Mouse (Mus musculus) ES-CJ7 (cell line): ENCODE results near the gene Banf2.
A peak's percentile ranks its signal among the peaks of the same experiment; 100 is the strongest.

ENCODE experiments used
- DNase-seq: peaks from one replicate; pipeline ENCODE4 v3.0.0; 2011; ENCODE audit warnings: low read depth, low spot score

Banf2 gene

DNA sequence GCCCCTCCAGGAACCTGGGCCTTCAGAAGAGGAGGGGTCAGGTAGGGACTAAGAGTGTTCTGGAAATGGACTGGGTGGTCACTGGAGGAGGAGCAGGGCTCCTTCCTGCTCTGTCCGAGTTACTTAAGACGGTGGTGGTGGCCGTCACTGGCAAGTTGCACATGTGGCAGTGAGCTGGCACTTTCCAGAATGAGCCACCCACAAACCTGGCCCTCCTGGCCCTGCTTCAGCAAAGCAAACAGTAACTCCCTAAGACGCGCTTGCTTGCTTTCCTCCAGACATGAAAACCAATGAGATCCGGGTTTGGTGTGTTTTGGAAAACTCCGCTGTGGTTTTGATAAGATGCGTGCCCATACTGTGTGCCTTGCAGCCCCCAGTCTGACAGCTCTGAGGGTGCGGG is 7.5 kb upstream of the Banf2 start:
- no peak for DNase-seq

DNA sequence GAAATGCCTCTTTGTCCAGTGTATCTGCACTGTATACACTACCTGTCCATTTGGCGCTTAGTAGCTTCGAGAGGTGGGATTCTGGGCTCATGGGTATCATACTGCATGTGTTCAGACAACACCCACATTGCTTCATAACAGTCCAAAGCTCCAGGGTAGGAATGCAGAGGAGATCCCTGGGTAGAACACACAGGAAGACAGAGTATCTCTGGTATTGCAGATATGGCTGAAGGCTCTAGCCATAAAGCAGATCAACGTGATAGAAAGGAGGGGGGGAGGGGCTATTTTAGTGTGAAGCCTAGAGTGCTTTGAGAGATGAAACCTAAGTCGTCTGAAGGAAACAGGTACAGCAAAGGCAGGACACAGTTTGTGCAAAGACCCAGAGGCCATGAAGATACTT is 6.4 kb upstream of the Banf2 start:
- no peak for DNase-seq

DNA sequence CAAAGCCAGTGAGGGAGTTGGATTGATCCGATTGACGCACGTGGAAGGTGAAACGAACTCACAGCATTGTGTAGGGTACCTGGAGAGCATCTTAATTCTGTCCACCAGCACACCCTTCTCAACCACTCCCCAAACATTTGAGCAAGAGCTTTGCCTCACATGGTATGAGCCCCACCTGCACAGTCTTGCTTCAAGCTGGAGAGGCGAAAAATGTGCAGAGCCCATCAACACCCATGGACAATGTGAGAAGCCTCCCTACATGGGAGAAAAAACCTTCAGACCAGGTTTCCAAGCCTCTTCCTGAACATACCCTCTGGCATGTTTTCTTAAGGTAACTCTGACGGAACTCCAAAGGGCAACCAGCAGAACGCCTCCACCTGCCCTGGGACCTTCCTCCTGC is 2.1 kb upstream of the Banf2 start:
- DNase-seq, result no peak

DNA sequence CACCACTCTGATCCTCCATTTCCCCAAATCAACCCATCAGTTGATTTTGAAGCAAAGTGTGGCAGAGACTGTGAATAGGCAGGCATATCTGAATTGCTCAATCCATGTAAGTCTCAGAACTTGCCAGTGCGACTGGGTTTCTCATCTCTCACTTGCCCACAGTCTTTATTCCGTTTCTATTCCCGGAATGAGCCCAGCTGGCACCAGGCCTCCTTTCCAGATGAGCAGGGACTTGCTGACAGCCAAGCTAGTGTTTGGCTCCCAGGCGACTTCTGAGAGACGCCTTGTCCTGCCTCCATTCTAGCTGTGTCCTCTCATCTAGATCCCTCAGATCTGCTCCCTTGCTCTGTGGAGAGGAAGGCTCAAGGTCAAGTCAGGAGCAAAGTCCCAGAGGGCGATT is 11.9 kb downstream of the Banf2 start:
- no peak for DNase-seq

DNA sequence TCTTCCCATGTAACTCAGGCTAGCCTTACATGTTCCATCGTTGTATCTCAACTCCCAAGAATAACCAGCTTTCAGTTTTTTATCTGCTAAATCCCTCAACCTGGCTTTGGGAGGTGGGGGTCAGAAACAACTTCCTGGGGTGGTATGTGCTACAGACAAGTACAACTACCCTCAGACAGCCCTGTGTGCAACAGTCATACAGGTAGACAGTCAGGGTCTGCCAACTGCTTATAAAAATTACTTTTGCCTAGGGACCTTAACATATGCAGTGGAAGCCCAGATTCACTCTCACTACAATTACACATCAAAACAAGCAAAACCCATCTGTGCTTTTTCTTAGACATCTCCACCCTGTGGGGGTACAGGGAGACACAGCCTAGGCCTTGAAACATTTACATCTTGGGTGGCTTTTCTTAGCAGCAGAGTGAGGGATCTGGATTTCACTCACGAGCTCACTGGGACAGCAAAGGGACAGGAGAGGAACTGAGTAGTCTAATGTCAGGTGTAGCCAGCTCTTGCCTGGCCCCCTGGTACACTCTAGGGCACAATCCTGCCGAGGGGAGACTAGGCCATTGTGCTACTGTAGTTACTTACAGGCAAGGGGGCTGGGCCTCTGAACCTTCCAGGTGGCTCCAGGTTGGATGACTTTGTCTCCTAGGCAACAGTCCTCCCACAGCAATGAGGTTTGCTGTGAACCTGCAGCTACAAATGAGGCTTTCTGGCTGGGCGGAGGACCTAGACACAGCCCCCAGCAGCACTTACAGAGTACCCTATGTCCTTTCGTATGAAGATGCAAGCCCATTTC is 13.1 kb downstream of the Banf2 start:
- DNase-seq, result no peak

DNA sequence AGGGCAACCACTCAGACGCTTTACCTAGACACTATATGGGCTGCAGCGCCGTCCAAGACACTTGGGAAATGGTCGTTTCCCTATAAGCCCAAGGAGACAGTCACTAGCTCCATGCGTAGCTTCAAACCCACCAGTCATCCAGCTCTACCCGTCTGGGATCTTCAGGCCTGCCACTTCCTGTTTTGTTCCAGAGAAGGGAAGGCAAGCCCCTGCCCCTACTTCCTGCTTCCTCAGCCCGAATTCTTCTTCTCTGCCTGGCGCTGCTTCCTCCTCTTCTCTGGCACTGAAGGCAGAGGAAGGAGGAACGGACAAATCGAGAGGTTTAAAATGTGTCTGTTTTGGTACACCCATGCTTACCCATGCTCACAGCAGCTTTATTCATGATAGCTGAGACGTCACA is 14.1 kb downstream of the Banf2 start:
- DNase-seq, result no peak

DNA sequence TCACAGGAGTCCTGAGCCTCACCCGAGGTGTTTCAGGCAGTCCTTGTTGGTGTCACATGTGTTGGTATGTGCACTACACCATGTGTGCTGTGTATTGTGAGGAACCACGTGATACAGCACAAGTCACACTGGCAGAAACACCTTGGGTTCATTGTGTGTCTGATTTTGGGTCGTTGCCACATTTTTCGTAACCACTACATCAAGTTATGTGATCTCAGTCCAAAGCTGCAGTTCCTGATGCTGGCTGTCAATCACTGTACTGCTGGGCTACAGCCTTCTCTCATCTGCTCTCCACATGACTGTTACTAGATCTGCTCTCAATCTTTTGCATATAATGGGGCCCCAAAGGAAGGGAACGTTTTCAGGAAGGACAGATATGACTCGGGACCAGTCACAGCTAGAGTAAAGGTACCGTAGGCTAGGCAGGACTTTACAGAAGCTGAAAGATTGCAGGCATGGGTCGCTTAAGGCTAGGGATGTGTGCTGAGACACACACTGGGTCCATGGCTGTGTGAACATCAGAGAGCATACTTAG is 17.4 kb downstream of the Banf2 start:
- no peak for DNase-seq

DNA sequence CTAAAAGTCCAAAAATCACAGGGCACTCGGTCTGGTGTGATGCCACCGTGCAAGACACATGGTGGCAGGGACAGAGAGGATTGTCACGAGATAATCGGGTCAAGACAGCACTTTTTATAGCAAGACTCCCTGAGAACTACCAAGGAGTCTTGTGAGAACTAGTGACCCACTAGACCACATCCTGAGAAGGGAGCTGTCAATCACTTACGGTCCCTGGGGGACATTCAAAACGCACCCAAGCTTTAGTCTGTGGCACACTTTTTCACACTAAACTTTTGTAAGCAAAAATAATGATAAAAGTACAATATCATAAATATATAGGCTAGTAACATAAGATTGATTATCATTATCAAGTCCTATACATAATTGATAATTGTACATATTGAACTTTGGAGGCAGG is 18.0 kb downstream of the Banf2 start:
- no peak for DNase-seq

DNA sequence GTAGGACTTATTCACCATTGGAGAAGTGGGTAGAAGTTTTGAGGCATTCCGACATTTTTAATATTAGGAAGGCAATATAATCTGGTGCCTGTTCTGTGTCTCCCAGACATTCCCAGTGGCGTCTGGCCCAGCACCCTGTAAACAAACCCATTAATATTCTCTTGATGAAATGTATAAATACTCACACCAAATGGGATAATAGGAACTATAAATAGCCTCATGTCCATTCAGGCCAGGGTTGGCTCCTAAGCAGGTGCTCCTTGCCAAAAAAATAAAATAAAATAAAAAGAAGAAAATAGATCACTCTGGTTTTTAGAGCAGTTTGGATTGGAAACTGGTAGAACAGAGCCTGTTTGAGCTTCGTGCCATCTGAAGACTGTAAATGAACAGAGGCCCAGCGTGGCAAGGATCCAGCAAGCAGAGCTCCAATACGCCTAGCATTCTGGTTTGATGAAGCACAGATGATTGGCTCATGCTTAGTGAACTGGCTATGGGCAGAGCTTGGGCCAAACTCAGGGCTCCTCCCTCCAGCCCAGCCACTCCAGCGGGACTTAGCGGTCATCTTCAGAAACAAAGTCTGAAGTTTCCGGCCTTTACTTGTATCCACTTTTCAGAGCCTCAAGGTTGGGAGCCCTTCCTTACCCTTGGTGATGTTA is 19.7 kb downstream of the Banf2 start:
- no peak for DNase-seq

DNA sequence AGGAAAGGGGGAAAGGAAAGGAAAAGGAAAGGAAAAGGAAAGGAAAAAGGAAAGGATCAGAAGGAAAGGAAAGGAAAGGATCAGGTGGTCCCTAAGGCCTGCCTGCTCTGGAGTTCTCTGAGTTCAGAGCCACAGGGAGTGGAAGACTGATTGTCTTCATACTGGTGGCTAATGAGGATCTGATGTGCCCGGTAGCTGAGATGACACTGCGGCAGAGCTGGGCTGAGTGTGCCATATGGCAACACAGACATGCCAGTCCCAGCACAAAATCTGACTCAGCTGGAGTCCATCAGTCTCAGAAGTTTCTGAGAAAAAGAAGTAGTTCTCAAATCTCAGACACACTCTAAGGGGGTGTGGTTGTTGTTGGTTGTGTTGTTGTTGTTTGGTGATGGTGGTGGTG is 24.9 kb downstream of the Banf2 start:
- no peak for DNase-seq

DNA sequence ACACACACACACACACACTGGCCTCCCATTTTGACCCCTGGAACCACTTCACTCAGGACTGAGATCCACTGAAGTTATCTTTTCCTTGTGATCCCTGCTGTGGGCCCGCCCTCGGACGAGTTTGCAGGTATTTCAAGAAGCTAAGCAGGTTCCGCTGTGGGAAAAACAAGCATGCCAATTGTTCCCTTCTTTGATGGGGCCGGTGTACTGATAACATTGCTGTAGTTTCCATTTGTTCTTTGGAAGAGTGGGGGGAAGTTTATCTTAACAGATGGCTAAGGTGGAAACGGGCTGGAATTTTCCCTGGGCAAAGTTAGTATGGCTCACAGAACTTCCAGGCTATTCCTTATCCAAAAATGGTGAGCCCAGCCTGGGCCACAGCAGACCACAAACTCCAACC is 28.8 kb downstream of the Banf2 start:
- no peak for DNase-seq

DNA sequence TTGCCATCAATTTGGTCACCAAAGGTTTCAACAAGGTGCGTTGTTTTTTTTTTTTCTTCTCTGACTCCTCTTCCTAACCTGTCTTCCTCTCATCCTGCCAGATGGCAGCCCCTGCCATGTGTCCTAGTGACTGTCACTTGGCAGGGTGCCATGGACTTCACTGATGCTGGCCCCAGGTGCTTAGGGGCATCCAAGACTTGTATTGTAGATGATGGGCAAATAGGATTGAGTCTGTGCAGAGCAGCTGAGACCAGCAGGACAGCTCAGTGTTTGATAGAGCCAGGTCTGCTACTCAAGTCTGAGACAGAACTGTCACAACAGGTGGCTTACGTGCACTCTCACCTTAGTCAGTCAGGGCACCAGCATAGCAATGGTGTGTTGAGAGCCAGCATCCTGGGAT is 32.6 kb downstream of the Banf2 start:
- DNase-seq, result no peak

DNA sequence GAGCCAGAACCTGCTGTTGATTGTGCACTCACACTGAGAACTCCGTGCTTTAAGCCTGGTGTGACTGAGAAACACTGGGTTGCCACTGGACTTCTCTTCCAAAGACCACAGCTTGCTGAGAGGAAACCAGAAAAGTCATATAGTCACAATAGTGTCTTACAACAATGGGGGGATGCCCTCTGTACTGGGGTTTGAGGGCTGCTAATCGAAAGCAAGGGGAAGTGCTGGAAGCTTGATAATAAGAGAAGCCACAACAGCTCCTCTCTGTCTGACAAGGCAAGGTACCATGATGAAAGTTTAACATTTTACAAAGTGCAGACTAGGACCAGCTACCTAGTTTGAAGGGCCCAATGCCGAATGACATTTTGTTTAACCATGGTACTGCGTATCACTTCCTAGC is 36.8 kb downstream of the Banf2 start:
- DNase-seq, result no peak

DNA sequence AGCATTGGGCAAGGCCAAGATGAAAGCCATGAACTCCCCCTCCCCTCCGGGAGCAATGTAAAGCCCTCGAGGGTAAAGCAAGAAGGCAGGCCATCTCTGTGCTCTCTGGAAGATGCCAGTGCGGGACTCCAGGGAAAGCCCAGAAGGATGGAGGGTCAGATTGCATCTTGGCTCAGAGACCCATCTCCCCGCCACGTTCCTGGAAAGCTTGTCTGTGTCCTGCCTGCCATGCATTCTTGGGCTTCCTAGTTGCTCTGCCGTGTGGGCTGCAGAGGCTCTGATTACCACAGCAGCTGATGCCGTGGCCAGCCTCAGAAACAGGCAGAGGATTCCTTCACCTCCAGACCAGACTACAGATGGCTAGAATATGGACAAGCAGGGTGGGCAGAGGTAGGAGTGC is 37.6 kb downstream of the Banf2 start:
- no peak for DNase-seq

DNA sequence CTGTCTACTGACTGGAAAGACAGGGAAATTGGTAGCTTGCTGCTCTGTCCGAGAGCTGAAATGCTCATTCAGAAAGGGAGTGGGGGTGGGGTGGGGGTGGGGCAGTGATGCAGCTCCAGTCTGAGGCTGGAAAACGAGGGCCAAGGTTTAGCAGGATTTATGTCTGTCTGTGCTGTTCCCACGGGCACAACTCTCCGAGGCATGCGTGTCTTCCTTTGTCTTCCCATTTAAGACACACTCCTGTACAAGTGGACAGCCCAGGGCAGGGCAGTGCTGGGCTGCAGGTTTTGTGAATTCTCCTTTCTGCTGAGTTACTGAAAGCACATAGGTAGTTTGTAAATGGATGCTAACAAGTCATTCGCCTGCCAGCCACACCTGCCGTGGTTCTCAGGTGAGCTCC is 39.8 kb downstream of the Banf2 start:
- DNase-seq, result no peak

DNA sequence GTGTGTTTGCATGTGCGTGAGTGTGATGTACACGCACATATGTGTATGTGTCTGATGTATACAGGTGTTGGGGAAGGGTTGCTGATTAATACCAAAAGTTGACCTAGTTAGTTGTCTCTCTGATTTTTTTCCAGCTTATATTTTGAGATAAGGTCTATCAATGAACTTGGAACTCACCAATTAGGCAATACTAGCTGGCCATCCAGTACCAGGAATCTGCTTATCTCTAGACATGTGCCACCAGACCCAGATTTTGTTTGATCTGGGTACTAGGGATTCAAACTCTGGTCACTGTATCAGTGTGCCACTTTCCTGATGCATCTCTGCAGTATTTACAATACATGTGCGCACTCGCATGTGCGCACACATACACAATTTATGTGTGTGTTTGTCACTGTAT is 41.2 kb downstream of the Banf2 start:
- no peak for DNase-seq

DNA sequence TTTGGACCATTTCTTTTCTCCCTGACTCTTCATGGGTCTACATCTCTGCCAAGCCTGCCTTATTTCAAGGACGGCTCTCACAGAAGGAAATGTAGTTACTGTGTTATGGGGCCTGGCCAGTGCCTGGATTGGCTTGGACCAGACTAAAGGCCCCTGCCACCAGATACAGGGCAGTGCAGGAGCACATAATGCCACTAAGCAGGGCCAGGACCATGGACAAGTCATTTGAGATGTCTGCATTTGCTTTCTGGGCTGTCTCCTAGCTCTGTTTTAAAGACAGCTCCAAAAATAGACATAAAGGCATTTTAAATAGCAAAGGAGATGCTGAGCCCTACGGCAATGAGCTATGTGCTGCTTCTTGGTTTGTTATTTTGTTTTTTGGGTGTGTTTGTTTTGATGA is 43.8 kb downstream of the Banf2 start:
- no peak for DNase-seq

DNA sequence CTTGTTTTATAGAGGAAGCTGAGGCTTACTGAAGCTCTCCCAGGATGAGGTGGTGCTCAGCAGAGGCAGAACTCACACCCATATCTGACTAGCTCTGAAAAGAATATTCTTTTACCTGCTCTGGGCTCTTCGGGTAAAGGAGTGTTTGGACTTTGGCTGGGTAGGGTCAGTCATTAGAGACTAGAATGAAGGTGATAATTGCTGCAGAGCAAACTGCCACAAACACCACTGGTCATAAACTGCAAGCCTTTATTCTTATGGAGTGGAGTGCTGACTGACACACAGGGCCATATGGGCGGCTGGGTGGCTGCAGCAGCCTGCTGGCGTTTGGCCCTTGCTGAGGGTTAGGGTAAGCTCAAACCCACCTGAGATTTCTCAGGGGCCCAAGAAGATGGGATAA is 46.0 kb downstream of the Banf2 start:
- no peak for DNase-seq

DNA sequence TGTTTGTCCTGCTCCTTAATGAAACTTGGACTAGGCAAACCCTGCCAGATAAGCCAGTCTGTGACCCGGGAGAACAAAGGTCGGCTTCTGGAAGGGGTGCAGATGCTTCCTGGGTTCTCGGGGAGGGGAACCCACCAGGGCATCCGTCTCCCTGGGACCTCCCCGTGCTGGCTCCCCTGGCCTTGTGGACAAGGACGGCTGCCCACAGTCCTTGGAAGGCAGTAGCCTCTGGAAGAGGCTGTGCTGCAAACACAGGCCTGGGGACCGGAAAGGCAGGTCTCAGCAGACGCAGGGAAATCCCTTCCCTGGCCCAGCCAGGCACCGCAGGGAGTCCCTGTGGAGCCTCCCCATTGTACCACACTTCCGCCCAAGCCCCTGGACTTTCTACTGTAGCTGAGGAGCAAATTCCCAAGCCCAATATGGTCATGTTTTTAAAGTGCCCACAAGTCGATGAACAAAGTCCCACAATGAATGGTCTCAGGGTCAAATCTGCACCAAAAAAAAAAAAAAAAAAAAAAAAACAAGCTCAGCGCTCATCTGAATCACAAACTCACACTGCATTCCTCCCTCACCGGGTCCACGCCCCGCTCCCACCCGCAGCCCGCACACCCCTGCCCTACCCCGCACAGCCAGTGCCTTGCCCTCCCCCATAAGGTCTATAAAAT is 53.5 kb downstream of the Banf2 start:
- DNase-seq, result peak; percentile 72

DNA sequence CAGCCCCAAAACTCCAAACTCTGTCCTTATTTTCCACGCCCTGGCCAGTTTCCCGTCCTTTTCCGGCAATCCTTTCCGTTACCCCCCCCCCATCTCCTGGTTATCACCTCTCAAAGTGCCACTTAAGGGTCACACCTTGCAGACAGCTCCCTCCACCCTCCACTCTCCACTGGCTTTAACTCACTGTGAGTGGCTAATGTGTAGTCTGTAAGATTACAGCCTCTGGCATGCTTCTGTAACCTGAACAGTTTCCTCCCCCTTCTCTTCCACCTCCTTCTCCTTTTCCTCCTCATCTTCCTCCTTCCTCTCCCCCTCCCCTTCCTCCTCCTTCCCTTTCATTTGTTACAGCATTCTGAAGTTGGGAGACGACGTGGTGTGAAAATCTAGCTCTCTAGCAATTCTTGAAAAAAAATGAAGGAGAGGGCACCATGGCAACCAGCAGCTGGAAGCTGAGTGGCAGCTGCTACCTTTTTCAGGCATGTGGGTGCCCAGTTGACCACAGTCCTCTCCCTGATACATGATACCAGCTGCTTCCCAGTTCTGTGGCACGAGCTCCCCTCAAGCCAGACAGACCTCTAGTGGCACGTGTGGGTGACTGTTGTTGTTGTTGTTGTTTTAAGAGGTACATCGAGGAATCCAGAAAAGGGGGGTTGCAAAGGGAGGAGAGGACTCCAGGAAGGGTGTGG is 55.2 kb downstream of the Banf2 start:
- no peak for DNase-seq

DNA sequence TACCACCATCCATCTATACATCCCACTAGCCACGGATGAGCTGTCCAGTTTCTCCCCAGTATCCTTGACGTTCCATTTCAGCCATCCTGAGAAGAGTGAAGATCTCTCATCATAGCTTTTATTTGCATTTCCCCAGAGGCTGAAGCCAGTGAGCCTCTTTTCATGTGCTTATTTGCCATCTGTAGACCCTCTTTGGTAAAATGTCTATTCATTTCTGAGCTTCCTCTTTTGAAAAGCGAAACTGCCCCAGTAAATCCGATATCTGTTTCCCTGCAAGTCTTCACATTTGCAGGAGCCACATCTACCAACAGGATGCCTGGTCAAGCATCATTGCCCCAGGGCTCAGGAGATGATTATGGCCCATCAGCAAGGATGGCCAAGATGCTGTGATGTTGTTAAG is 59.9 kb downstream of the Banf2 start:
- DNase-seq, result no peak

DNA sequence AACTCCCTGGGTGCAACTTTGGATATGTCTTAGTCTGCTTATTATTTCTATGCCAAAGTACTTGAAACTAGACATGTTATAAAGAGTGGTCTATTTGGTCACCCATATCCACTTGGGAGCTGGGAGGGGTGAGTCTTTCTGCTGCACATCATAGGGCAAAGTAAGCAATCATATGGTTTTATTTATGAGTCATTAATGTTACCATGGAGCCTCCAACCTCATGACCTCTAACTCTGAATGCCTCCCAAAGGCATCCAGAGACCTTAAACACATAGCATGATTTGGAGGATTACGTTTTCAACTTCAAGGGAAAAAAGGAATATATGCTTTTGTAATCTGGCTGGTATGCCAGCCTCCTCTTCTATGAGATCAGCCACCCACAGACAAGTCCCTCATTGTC is 61.9 kb downstream of the Banf2 start:
- no peak for DNase-seq
